Mouse (Mus musculus) embryonic facial prominence, embryonic 15.5 days (tissue): ENCODE measurements around the gene Bag5. TPM values are rescaled to one million over a fixed set of nuclear protein-coding genes. Genes with fewer than 3 reads are reported as not detected.
A peak's percentile ranks its signal among the peaks of the same experiment; 100 is the strongest.
"Not testable (repeated sequence)": the region's sequence is repeated elsewhere in the genome, so short reads cannot be mapped to it uniquely, and the experiment has no call there.

Experiments
- ATAC-seq: fragments of 200-750 bp; cut with Nextera tagmentation; 2 replicates; pipeline ENCODE4 v1.8.0; 2017; ENCODE audit warnings: low read depth, moderate TSS enrichment; ENCODE audit not compliant: insufficient number of reproducible peaks, low FRiP score, low TSS enrichment
- H3K27ac ChIP-seq: fragments of 300-500 bp; sonication (generic); replicated peaks from 2 replicates; pipeline ENCODE4 v1.5.1; 2015; ENCODE audit warnings: mild to moderate bottlenecking, inconsistent platforms
- H3K27me3 ChIP-seq: fragments of 300-500 bp; sonication (generic); 2 replicates; pipeline ENCODE4 v1.6.1; 2015; ENCODE audit warnings: inconsistent platforms
- H3K36me3 ChIP-seq: fragments of 300-500 bp; sonication (generic); 2 replicates; pipeline ENCODE4 v1.6.1; 2015; ENCODE audit warnings: mild to moderate bottlenecking, inconsistent platforms
- H3K4me1 ChIP-seq: fragments of 300-500 bp; sonication (generic); 2 replicates; pipeline ENCODE4 v1.6.1; 2015; ENCODE audit warnings: inconsistent platforms
- H3K4me2 ChIP-seq: fragments of 300-500 bp; sonication (generic); replicated peaks from 2 replicates; pipeline ENCODE4 v1.6.1; 2015; ENCODE audit warnings: mild to moderate bottlenecking, inconsistent platforms
- H3K4me3 ChIP-seq: fragments of 300-500 bp; sonication (generic); replicated peaks from 2 replicates; pipeline ENCODE4 v1.5.1; 2015; ENCODE audit warnings: mild to moderate bottlenecking, inconsistent platforms
- H3K9ac ChIP-seq: fragments of 300-500 bp; sonication (generic); 2 replicates; pipeline ENCODE4 v1.6.1; 2015; ENCODE audit warnings: inconsistent platforms
- H3K9me3 ChIP-seq: fragments of 300-500 bp; sonication (generic); replicated peaks from 2 replicates; pipeline ENCODE4 v1.6.1; 2016; ENCODE audit warnings: inconsistent platforms
- WGBS: fragments of 180-500 bp; shearing (Covaris S2); methylation state at CpG from one replicate; pipeline ENCODE4 v1.1.7; 2015; 5-methylcytosine and 5-hydroxymethylcytosine counted together
- polyA plus RNA-seq: library from polyadenylated mRNA; unstranded; fragments of >200 nt; fragmentation: Nextera tagmentation; extraction: Ambion mirVana; gene quantifications from 2 replicates; pipeline ENCODE4 v1.2.1, GENCODE M21; 2015

Bag5 gene
- polyA plus RNA-seq, 1 experiment from 2014 or later: 65.5 TPM

- no peaks in the 10 kb centered on the region for H3K9me3 ChIP-seq
- peaks cover 45% of the 10 kb centered on the region for H3K4me1 ChIP-seq
- no peak for ATAC-seq
- no peak overlapping the region for H3K9ac ChIP-seq
- H3K27ac ChIP-seq: peak overlapping the region; percentile 13; the same call in 1 of the 2 replicates
- no peak overlapping the region for H3K4me2 ChIP-seq
- H3K27me3 ChIP-seq: peaks cover 6% of the 10 kb centered on the region; the same call in 1 of the 2 replicates
- H3K4me3 ChIP-seq: no peak overlapping the region
- peaks cover 16% of the 10 kb centered on the region for H3K36me3 ChIP-seq
- 74% methylated on average over 13 of the region's 13 CpGs for WGBS
Observed at GRCm38 (mm10) chr12:111665041-111665880, 47.8 kb downstream of the Bag5 start.

- H3K36me3 ChIP-seq: peaks cover 27% of the 10 kb centered on the region
- ATAC-seq: peak; percentile 52
- 39% methylated on average over 6 of the region's 6 CpGs for WGBS
- H3K27me3 ChIP-seq: no peaks in the 10 kb centered on the region
- peaks cover 34% of the 10 kb centered on the region for H3K4me1 ChIP-seq
- H3K27ac ChIP-seq: peak overlapping the region; percentile 23; the same call in 1 of the 2 replicates
- H3K4me2 ChIP-seq: no peak overlapping the region
- H3K9ac ChIP-seq: no peak overlapping the region
- H3K9me3 ChIP-seq: no peaks in the 10 kb centered on the region
- H3K4me3 ChIP-seq: no peak overlapping the region
Observed at GRCm38 (mm10) chr12:111664144-111664634, 48.9 kb downstream of the Bag5 start.

DNA sequence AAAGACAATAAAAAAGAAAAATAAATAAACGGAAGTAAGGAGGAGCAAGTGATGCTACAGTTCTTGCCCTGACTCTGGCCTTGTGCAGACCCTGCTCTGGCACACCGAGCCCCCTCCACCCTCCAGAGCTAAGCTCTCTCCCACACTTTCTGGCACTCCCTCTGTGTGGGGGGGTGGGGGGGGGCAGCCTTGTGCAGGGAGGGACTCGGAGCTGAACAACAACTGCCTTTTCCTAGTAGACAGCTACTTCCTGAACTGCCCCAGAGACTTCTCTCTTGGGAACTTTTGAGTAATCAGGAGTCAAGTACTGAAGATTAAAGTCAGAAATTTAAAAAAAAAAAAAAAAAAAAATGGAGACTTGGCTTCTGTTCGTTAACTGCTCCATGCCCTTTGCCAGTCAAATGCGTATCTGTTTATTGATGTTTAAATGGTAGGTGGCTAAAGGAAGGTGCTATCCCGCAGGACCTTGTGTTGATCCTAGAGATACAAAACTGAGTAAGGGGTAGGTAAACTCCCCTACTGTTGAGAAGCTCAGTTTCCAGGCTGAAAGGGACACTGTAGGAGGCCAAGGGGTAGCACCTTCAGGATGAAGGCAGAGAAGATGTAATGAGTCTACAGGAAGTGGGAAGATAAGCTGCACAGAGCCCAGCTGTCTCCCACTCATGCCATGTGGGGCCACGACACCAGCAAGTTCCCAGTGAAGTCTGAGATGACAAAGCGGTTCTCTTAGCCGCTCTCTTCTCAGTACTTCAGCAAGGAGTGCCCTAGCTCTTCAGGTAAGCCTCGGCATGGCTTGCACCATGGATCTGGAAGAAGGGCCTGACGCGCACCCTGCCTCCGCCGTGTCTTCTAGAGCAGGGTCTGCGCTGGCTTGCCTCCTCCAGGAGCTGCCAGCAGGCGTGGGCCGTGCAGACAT, 49.6 kb downstream of the Bag5 start:
- Histone ChIP-seq H3K36me3 (peaks cover 32% of the 10 kb centered on the region), H3K4me1 (peaks cover 27% of the 10 kb centered on the region), H3K27me3 (no peaks in the 10 kb centered on the region), H3K27ac (peak overlapping the region; percentile 23; the same call in 1 of the 2 replicates), H3K4me2 (no peak overlapping the region), H3K9ac (no peak overlapping the region), H3K9me3 (no peaks in the 10 kb centered on the region), H3K4me3 (no peak overlapping the region)
- WGBS: 58% methylated on average over 17 of the region's 17 CpGs
- ATAC-seq: no peak

- Histone ChIP-seq H3K36me3 (peaks cover 43% of the 10 kb centered on the region), H3K4me1 (peaks cover 22% of the 10 kb centered on the region)
- H3K9ac ChIP-seq, H3K4me2 ChIP-seq, ATAC-seq, H3K9me3 ChIP-seq, H3K4me3 ChIP-seq, H3K27me3 ChIP-seq, H3K27ac ChIP-seq: not testable (repeated sequence)
- 97% methylated on average over 11 of the region's 11 CpGs for WGBS
Observed at GRCm38 (mm10) chr12:111661554-111661953, 51.5 kb downstream of the Bag5 start.

DNA sequence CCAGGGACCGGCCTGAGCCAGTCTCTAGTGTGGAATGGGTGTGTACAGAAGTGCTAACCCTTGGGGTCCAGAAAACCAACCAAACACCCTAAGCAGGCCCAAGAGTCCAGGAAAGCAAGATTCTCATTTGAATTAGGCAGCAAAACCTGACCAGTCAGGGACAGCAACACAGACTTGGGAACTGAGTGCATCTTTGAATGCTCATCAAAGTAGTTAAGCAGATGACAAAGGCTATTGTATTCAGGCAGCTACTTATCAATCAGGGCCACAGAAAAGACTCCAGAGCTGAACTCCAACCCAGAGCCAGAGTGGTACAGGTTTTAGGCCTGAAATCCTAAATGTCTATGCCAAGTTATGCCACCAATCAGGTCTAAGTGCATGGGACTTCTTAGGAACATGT, 52.4 kb downstream of the Bag5 start:
- Histone ChIP-seq H3K36me3 (peaks cover 51% of the 10 kb centered on the region), H3K27ac (no peak overlapping the region), H3K9ac (no peak overlapping the region), H3K9me3 (no peaks in the 10 kb centered on the region), H3K4me1 (peaks cover 13% of the 10 kb centered on the region), H3K4me3 (no peak overlapping the region), H3K27me3 (no peaks in the 10 kb centered on the region), H3K4me2 (no peak overlapping the region)
- WGBS: 90% methylated on average over 1 of the region's 1 CpGs
- ATAC-seq: no peak

Other genes starting within 250 kb of the Bag5 start
- 20.8 and 24.6 TPM in 2 replicates for gene Gm266, start 227.4 kb downstream of the Bag5 start, polyA plus RNA-seq
- 488 and 504 TPM in 2 replicates for gene Eif5, start 175.2 kb downstream of the Bag5 start, polyA plus RNA-seq
- 37.7 and 40.1 TPM in 2 replicates for gene Mark3, start 138.7 kb downstream of the Bag5 start, polyA plus RNA-seq
- gene Ckb, start 40.9 kb downstream of the Bag5 start, polyA plus RNA-seq: 247 and 255 TPM in 2 replicates
- gene Trmt61a, start 35.2 kb downstream of the Bag5 start, polyA plus RNA-seq: 13.3 and 15.4 TPM in 2 replicates
- 52.6 and 55.7 TPM in 2 replicates for gene Apopt1, start within 50 bp of the Bag5 start, polyA plus RNA-seq
- gene Klc1, start 45.6 kb upstream of the Bag5 start, polyA plus RNA-seq: 124 and 126 TPM in 2 replicates
- 9.4 and 13.5 TPM in 2 replicates for gene Xrcc3, start 100.6 kb upstream of the Bag5 start, polyA plus RNA-seq
- 120 and 121 TPM in 2 replicates for gene Zfyve21, start 100.9 kb upstream of the Bag5 start, polyA plus RNA-seq
- gene Ppp1r13b, start 194.9 kb upstream of the Bag5 start, polyA plus RNA-seq: 12.8 and 16.9 TPM in 2 replicates